Mouse (Mus musculus) cortical plate, adult 2 months (tissue): Measurements from ENCODE around the gene Ift43.

Experiments
- CTCF ChIP-seq: fragments of 200-500 bp; IDR thresholded peaks from 2 replicates; pipeline ENCODE4 v1.5.1; 2011; ENCODE audit warnings: mild to moderate bottlenecking, control low read depth, low read length; ENCODE audit not compliant: insufficient read depth; ENCODE audit errors: extremely low read depth
- POLR2A ChIP-seq: fragments of 200-500 bp; IDR thresholded peaks from 2 replicates; pipeline ENCODE4 v1.6.1; 2011; ENCODE audit warnings: mild to moderate bottlenecking, low read length, control low read depth; ENCODE audit not compliant: insufficient read depth; ENCODE audit errors: extremely low read depth

GRCm38 (mm10) chr12:86082481-86083012 lies at the start of gene Ift43:
- TF ChIP-seq POLR2A (peak; percentile 78; the same call in 1 of the 2 replicates), CTCF (no peak)
